9 mouse cellular contexts compared by ENCODE assay signal in the genomic region with DNA sequence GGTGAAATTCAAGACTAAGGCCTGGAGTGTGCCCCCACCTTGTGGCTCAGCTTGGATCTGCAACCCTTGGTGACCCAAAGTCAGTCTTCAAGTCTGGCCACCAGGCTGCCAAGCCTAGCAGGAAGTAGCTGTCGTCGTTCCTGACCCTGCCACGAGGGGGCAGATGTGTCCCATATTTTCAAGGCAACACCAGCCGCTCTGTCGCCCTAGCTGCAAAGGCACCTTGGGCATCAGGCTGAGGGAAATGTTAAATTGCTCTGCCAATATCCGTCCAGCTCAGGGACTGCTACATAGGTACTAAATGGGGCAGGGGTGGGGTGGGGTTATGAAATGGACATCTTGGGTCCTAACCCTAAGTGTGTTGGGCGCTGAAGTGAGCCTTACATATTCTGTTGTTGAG. TPM values are rescaled to one million over a fixed set of nuclear protein-coding genes. Genes with fewer than 3 reads are reported as not detected.
A peak's percentile ranks its signal among the peaks of the same experiment; 100 is the strongest.
DNase-seq lines count a peak whose midpoint lies in the region; ATAC-seq and TF ChIP-seq lines count a peak whose summit lies in the region.
"Had no signal": no experiment of that assay in that cellular context is flagged by ENCODE, and none has a peak within 500 bp of the region (broad histone marks: within the 10 kb centered on the region; RNA-seq: fewer than 3 reads in every experiment).

No protein-coding gene starts in this region.

- H3K4me3 ChIP-seq in embryonic facial prominence, embryonic 11.5 days (ENCODE audit: low read depth, low read length), result no peak overlapping the region
- no peak overlapping the region for H3K4me3 ChIP-seq in heart, embryonic 16.5 days (ENCODE audit: low read length)
- no peak overlapping the region for H3K4me3 ChIP-seq in liver, embryonic 14.5 days (ENCODE audit: insufficient read depth in 1 of 2, low read depth in 2 of 2, low read length in 2 of 2)
- H3K4me3 ChIP-seq: embryonic facial prominence, embryonic 13.5 days had no signal

- peak; percentile 88 for TF ChIP-seq CTCF in liver, embryonic 14.5 days (IDR thresholded peaks at IDR 0.05; ENCODE audit: low read depth)

- H3K9me3 ChIP-seq in embryonic facial prominence, embryonic 11.5 days (replicated peaks; ENCODE audit: control insufficient read depth, low read length), result no peaks in the 10 kb centered on the region
- H3K9me3 ChIP-seq in heart, embryonic 16.5 days (replicated peaks; ENCODE audit: control insufficient read depth, low read length), result no peaks in the 10 kb centered on the region
- H3K9me3 ChIP-seq in liver, embryonic 14.5 days (ENCODE audit: control insufficient read depth, low read length), result no peaks in the 10 kb centered on the region
- H3K9me3 ChIP-seq: embryonic facial prominence, embryonic 13.5 days had no signal

- 17% methylated on average over 7 of the region's 7 CpGs for WGBS in embryonic facial prominence, embryonic 11.5 days
- 13% methylated on average over 7 of the region's 7 CpGs for WGBS in heart, embryonic 16.5 days
- 14% methylated on average over 7 of the region's 7 CpGs for WGBS in liver, embryonic 14.5 days (ENCODE audit: insufficient replicate concordance)

- no peaks in the 10 kb centered on the region for H3K27me3 ChIP-seq in embryonic facial prominence, embryonic 11.5 days (ENCODE audit: control insufficient read depth, insufficient read depth, low read length)
- H3K27me3 ChIP-seq in heart, embryonic 16.5 days (ENCODE audit: control insufficient read depth, insufficient read depth, low read length), result no peaks in the 10 kb centered on the region
- H3K27me3 ChIP-seq in liver, embryonic 14.5 days (ENCODE audit: control insufficient read depth, insufficient read depth, low read length), result no peaks in the 10 kb centered on the region

- H3K4me1 ChIP-seq in embryonic facial prominence, embryonic 11.5 days (ENCODE audit: control insufficient read depth, insufficient read depth, low read length), result no peaks in the 10 kb centered on the region
- peaks cover 8% of the 10 kb centered on the region; the same call in 1 of the 2 replicates for H3K4me1 ChIP-seq in heart, embryonic 16.5 days (ENCODE audit: control insufficient read depth, insufficient read depth, low read length)
- no peaks in the 10 kb centered on the region for H3K4me1 ChIP-seq in liver, embryonic 14.5 days (replicated peaks; ENCODE audit: control insufficient read depth in 2 of 2, insufficient read depth in 2 of 2, low read length in 1 of 2)

- H3K36me3 ChIP-seq in embryonic facial prominence, embryonic 11.5 days (replicated peaks; ENCODE audit: control insufficient read depth, insufficient read depth, low read depth, low read length), result no peaks in the 10 kb centered on the region
- H3K36me3 ChIP-seq in heart, embryonic 16.5 days (ENCODE audit: control insufficient read depth, insufficient read depth), result no peaks in the 10 kb centered on the region
- no peaks in the 10 kb centered on the region for H3K36me3 ChIP-seq in liver, embryonic 14.5 days (replicated peaks; ENCODE audit: control insufficient read depth, insufficient read depth, low read depth)
- H3K36me3 ChIP-seq: embryonic facial prominence, embryonic 13.5 days had no signal

- H3K4me2 ChIP-seq in embryonic facial prominence, embryonic 11.5 days (ENCODE audit: low read depth, low read length), result no peak overlapping the region
- no peak overlapping the region for H3K4me2 ChIP-seq in heart, embryonic 16.5 days (ENCODE audit: low read depth, low read length)
- H3K4me2 ChIP-seq in liver, embryonic 14.5 days (ENCODE audit: low read depth), result no peak overlapping the region
- H3K4me2 ChIP-seq: embryonic facial prominence, embryonic 13.5 days had no signal

- H3K9ac ChIP-seq in embryonic facial prominence, embryonic 11.5 days (replicated peaks; ENCODE audit: low read length), result no peak overlapping the region
- H3K9ac ChIP-seq in heart, embryonic 16.5 days (ENCODE audit: low read length), result no peak overlapping the region
- no peak overlapping the region for H3K9ac ChIP-seq in liver, embryonic 14.5 days (replicated peaks)
- H3K9ac ChIP-seq: embryonic facial prominence, embryonic 13.5 days had no signal

- no peak overlapping the region for H3K27ac ChIP-seq in embryonic facial prominence, embryonic 11.5 days (replicated peaks; ENCODE audit: low read depth, low read length)
- no peak overlapping the region for H3K27ac ChIP-seq in heart, embryonic 16.5 days (ENCODE audit: low read length)
- no peak overlapping the region for H3K27ac ChIP-seq in liver, embryonic 14.5 days
- H3K27ac ChIP-seq: embryonic facial prominence, embryonic 13.5 days had no signal

- ATAC-seq in embryonic facial prominence, embryonic 11.5 days (replicated peaks; ENCODE audit: insufficient number of reproducible peaks, low FRiP score, low TSS enrichment, low read depth), result peak; percentile 15; the same call in 1 of the 2 replicates
- ATAC-seq in heart, embryonic 16.5 days (replicated peaks; ENCODE audit: extremely low read depth, insufficient read depth, low FRiP score), result peak; percentile 41; the same call in 1 of the 2 replicates
- no peak for ATAC-seq in liver, embryonic 14.5 days (ENCODE audit: insufficient read depth)

- no peak for TF ChIP-seq EP300 in liver, embryonic 14.5 days (IDR thresholded peaks at IDR 0.05; ENCODE audit: low read depth)

- DNase-seq in B cell, adult 2 months, result peak; percentile 44 to 46
- DNase-seq in adrenal gland, postnatal 14 days, result peak; percentile 90
- peak; percentile 89 for DNase-seq in embryonic facial prominence, embryonic 11.5 days (ENCODE audit: low spot score)
- DNase-seq in kidney, postnatal 36 days, result peak; percentile 68 to 89
- peak; percentile 6 to 19 (median 7) for DNase-seq in liver, embryonic 14.5 days (ENCODE audit: low read depth in 3 of 3, low spot score in 3 of 3)
- DNase-seq in ovary, postnatal 36 days (ENCODE audit: low spot score), result peak; percentile 74
- peak; percentile 63 for DNase-seq in urinary bladder, adult 2 months (ENCODE audit: low spot score)

RNA-seq across cellular contexts. Expression of gene Kcna5, which starts 28.7 kb away (rescaled TPM):
- 7.0 and 9.7 TPM in 2 replicates for total RNA-seq in adrenal gland, postnatal 14 days (2021)
- polyA plus RNA-seq in embryonic facial prominence, embryonic 11.5 days (2014; fragmentation: Nextera tagmentation; extraction: Ambion mirVana), result 1.7 and 2.6 TPM in 2 replicates
- 9.1 and 10.3 TPM in 2 replicates for polyA plus RNA-seq in heart, embryonic 16.5 days (2015; fragmentation: Nextera tagmentation; extraction: Ambion mirVana)
- 0.02 and 0.03 TPM in 2 replicates for polyA plus RNA-seq in liver, embryonic 14.5 days (2012; rRNA removed)
- polyA plus RNA-seq in liver, embryonic 14.5 days (2014; fragmentation: Nextera tagmentation; extraction: Ambion mirVana), result 0.04 and 0.10 TPM in 2 replicates
- polyA plus RNA-seq in urinary bladder, adult 2 months (2012; rRNA removed), result 0.62 and 0.78 TPM in 2 replicates

Comparison
In these comparisons a context has a peak if more than half of its experiments do, and no peak if none do; other contexts are left out.
1. DNase-seq: peak in every context shown above with its lines; median percentile 90 in adrenal gland, postnatal 14 days; 89 in embryonic facial prominence, embryonic 11.5 days; 78 in kidney, postnatal 36 days; 74 in ovary, postnatal 36 days; 63 in urinary bladder, adult 2 months; 45 in B cell, adult 2 months; 7 in liver, embryonic 14.5 days.